Mouse (Mus musculus): Measurements from ENCODE around the gene Nkx2-1. TPM values are rescaled to one million over a fixed set of nuclear protein-coding genes. Genes with fewer than 3 reads are reported as not detected.

Nkx2-1 gene
- total RNA-seq (2014; fragmentation: Nextera tagmentation) (not detected in 2 replicates), total RNA-seq (2017) (not detected in 2 replicates)

DNA sequence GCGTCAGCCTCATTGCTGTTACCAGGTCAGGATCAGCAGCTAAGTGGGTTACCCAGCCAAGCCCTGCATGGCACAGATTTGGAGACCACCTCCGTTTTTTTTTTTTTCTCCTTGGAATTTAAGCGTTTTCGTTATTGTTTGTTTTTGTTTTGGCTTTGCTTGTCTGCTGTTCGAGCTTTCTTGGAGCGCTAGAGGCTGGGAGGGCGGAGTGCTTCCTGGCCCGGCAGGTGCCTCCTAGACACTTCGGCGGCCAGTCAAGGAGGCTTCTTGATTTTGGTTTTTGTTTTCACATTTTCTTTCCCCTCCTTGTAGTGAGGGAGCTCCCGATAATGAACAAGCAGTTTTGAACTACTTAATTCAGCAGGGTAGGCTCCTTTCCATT, at the start of gene Nkx2-1:
Gene Nkx2-1, minus strand, starts transcription at position 25 of the 382 bp plus-strand sequence.
- no peak for ATAC-seq (replicated peaks; ENCODE audit: low FRiP score, low TSS enrichment, poor library complexity, severe bottlenecking)

DNA sequence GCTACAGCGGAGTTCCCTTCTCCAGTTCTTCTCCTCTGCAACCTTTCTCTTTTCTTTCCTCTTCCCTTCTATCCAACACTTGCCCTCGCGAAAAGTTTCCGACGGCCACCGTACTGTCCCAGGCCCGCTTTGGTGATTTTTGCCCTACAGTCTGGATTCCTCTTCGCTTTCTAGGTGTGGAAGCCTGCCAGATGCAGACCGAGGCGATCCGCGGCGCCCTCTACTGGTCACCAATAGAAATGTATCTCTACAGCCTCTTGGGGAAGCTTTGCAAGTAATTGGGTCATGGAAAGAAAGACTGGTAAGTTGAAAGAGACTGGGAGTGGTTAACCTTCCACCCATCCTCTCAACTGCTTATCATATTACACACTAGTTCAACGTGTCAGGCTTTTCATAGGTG, 4.4 kb upstream of the Nkx2-1 start:
- ATAC-seq (replicated peaks; ENCODE audit: low FRiP score, low TSS enrichment, poor library complexity, severe bottlenecking) = peak; percentile 78

DNA sequence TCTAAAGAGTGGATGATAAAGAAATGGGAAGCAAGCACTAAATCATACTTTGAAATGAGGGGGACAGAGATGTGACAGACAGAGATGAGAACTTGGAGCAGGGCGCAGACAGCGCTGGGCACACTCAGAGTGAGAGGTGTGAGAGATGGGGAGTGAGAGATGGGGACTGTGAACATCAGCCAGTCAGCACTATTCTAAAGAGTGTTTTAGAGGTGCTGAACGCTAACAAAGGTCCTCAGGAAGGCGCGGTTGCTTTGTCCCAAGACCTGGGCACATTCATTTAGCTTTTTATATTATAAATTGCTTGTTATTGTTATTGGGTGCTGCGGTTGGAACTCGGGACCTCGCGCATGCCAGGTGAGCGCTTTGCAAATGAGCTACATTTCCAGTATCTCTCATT, 3.9 kb upstream of the Nkx2-1 start:
- no peak for ATAC-seq (replicated peaks; ENCODE audit: low FRiP score, low TSS enrichment, poor library complexity, severe bottlenecking)

DNA sequence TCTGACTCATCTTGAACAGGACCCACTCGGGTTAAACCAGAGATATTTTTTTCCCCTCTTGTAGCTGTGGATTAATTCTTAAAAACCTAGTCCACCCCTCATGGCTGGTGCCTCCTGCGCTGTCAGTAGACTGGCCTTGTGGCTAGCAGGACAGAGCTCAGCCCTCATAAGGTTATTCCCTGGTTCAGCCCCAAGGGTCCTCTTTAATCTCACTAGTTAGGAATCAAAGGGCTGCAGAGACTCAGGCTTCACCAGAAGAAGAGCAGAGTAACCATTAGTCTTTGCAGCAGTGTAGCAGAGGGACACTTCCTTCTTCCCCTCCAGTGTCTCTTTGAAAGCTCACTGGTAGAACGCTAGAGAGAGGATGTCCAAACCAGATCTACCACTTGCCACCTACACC, 1.9 kb upstream of the Nkx2-1 start:
- no peak for ATAC-seq (replicated peaks; ENCODE audit: low FRiP score, low TSS enrichment, poor library complexity, severe bottlenecking)

DNA sequence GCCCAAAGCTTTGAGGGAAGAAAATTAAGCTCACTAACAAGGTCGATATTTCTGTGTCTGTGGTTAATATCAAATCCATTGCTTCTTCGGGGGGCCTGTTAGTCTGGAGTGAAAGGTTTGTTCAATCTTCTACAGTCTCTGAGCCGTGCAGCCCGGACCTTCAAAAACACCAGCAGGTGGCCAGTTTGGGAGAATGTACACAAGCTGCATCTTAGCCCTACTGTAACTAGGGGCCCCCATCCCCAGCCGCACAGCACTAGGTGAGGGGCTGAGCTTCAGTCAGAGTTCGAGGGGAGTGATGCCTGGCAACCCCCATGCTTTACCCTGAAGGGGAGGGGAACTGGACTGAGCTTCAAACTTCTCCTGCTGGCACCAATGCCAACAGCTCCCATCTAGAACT, 1.2 kb upstream of the Nkx2-1 start:
- ATAC-seq (replicated peaks; ENCODE audit: low FRiP score, low TSS enrichment, poor library complexity, severe bottlenecking) = no peak

DNA sequence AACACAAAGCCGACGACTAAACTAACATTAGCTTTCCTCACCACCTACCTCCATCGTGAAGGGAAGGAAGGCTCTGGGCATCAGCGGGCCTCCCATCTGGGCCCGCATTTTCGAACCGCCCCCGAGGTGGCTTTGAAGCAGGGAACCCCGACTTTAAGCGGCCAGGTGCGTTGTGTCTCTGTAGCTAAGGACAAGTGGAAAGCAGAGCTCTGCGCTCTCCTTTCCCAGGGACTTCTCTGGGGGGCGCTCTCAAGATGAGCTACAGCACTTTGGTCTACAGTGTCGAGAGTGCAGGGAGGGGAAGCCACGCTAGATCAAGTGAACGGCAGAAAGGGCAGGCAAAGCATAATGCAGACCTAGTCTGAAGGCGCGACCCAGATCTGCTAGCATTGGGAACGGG, 634 bp upstream of the Nkx2-1 start:
- ATAC-seq (replicated peaks; ENCODE audit: low FRiP score, low TSS enrichment, poor library complexity, severe bottlenecking) = no peak

DNA sequence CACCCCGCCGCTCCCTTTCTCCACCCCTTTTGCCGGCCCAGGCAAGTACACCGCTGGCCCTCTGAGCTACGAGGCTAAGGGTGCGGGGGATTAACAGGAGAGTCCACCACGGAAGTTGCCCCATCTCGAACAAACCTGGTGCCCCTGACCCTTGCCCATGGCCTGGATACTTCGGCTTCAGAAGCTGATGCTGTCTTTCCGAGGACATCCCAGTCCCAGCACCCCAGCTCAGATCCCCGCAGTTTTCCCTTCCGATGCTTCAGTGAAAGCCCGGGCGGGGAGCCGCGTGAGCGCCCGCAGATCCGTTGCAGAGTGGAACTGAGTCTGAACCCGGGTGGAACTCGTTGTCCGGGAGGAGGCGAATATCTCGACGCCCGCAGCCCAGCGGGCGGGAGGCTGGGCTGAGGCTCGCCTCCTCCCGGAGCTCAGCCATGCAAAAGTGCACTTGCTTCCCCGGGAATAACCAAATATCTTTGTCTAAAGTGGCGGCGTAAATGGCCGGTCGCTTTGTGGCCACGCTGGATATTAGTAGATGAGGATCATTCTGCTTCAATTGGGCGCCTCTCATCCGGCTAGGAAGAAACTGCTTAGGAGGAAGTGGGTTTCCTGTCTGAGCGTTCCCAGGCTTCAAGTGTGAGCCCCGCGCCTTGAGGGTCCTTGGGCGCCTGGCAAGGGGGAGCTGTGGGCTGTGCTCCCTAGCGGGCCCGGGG, 379 bp downstream of the Nkx2-1 start:
- ATAC-seq (replicated peaks; ENCODE audit: low FRiP score, low TSS enrichment, poor library complexity, severe bottlenecking) = no peak

DNA sequence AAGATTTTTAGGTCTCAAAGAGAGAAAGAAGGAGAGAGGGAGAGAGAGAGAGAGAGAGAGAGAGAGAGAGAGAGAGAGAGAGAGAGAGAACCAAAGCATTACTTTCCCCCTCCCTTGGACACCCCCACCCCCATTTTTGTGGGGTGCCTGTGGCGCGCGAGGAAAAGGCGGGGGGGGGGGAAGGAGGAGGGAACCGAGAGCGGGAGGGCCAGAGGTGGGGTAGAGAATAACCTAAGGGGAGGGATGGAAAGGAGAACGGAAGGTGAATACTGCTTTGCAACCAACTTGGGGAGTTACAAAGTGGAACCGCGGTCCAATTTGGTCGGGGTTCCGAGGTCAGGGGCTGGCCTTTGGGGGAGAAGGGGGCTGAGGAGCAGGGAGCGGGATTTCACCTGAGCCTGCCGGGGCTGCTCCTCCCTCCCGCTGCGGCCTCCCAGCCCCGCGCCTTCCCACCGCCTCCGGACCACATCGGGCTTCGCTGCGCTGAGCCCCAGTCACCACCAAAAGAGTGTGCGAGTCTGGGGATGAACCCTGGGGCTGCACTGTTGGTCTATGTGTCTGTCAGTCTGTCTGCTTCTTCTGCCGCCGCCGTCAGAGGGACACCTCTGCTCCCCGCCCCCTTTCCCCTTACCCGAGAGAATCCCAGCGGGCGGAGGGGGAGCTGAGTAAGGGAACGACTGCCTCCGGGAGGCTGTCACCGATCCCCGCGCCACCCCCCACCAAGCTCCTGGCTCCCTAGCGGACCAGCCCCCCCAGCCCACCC, 1.1 kb downstream of the Nkx2-1 start:
- no peak for ATAC-seq (replicated peaks; ENCODE audit: low FRiP score, low TSS enrichment, poor library complexity, severe bottlenecking)

DNA sequence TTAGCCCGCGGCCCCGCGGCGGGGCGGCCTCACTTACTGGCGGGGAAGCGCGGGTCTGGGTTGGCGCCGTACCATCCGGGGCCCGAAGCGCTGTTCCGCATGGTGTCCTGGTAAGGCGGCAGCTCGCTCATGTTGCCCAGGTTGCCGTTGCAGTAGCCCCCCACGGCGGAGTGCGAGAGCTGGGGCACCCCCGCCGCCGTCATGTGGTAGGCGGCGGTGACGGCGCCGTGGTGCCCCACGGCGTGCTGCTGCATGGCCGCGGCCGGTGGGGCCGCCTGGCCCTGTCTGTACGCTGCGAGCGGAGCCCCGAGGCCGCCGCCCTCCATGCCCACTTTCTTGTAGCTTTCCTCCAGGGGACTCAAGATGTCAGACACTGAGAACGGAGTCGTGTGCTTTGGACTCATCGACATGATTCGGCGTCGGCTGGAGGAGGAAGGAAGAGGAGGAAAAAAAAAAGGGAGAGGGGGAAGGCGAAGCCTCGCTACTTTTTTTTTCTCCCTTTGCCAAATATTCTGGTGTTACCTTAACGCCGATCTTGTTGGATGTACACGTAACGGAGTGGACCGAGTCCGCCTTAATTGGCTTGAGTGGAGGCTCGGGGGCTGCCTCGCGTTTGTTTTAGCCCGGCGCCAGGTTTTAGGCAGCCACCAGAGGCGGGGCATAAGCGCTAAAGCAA, 1.9 kb downstream of the Nkx2-1 start:
- ATAC-seq (replicated peaks; ENCODE audit: low FRiP score, low TSS enrichment, poor library complexity, severe bottlenecking) = no peak

DNA sequence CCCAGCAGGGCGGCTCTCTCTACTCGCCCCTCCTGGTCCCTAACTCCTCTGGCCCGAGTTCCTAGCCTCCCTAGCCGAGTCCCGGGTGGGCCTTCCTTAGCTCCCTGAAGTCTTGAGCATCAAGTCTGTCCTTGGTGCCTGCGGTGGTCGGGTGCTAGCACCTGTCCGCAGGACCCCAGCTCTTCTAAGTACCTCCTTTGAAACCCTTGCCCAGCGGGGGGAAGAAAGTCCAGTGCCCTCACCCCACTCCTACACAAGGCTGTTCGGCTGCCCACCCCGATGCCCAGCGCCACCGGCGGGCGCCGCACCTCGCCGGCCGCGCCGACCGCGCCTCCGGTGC, 2.4 kb downstream of the Nkx2-1 start:
- no peak for ATAC-seq (replicated peaks; ENCODE audit: low FRiP score, low TSS enrichment, poor library complexity, severe bottlenecking)

DNA sequence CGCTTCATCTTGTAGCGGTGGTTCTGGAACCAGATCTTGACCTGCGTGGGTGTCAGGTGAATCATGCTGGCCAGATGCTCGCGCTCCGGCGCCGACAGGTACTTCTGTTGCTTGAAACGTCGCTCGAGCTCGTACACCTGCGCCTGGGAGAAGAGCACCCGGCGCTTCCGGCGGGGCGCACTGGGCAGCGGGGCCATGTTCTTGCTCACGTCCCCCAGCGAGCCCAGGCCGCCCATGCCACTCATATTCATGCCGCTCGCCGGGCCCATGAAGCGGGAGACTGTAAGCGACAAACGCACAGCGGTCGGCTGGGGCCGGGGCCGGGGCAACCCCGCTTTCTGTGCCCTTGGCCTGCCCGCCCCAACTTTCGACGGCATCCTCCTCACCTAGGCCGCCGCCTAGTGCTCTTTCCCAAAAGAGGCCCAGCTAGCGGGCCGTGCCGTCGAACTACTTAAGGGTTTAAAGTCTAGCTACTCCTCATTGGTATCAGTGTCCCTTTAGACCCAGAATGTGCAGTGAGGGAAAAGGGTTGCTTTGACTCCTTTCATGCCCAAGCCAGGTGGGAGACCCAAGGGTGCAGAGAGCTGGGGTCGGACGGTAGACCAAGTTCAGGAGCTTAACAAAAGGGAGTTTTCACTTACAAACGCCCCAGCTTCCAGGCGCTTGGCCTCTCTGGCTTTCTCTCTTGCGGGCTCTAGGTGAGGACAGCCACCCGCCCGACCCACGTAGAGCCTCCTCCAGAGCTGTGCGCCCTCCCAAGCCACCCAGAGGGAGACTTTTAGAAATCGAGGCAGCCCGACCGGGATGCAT, 3.0 kb downstream of the Nkx2-1 start:
- ATAC-seq (replicated peaks; ENCODE audit: low FRiP score, low TSS enrichment, poor library complexity, severe bottlenecking) = no peak

DNA sequence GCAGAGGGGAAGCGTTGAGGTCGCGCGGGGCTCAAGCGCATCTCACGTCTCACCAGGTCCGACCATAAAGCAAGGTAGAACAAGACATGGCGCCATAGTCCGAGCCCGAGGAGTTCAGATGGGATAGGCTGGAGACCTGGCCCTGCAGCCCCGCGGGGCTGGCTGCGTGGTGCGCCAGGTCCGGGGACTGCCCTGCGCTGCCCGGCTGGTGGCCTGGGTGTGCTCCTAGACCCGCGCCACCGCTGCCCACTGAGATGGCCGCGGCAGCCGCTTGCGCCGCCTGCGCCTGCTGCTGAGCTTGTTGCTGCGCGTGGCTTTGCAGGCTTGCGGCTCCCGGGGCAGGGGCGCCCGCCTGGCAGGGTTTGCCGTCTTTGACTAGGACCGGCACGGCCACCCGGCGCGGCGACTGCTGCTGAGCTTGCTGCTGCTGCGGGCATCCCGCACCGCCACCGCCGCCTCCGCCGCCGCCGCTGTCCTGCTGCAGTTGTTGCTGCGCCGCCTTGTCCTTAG, 3.7 kb downstream of the Nkx2-1 start:
- ATAC-seq (replicated peaks; ENCODE audit: low FRiP score, low TSS enrichment, poor library complexity, severe bottlenecking) = no peak

DNA sequence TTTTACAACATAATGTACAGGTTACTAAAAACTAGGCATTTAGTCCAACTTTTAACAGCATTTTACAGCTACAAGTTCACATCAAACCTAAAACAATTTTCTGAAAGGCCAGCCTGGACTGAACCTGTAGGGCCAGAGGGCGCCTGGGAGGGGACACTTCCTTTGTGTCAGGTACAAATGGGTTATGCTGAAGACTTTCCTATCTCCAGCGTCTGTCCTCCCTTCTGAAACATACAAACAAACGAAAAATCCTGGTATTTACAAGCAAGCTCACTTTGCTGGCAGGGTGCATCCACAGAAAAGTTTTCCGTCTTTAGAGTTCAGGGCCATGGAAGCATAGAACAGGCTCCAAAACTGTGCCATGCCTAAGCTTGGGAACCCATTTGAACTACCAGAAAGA, 4.6 kb downstream of the Nkx2-1 start:
- no peak for ATAC-seq (replicated peaks; ENCODE audit: low FRiP score, low TSS enrichment, poor library complexity, severe bottlenecking)

DNA sequence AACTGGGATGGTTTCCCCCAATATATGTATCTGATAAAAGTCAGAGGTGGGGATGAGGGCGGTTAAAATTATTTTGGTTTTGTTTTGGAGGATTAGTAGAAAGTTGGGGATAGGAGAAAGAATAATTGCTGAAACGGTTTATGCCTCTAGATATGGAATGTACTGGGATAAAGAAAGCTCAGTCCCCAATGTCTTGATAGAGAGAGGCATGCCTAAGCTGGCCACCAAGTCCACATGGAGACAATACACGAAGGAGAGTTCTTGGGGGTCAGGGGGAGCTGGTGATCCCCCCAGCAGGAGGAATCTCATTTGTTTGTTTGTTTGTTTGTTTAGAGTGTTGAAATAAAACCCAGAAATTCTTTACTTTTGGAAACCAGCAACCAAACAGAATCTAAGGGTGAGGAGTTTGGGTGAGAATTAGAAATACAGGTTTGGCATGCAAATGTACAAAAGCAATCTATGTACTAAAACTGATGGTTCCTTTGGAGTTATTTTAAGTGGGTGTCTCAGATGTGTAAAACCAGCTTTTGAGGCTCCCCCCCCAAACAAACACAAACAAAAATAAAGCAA, 5.6 kb downstream of the Nkx2-1 start:
- ATAC-seq (replicated peaks; ENCODE audit: low FRiP score, low TSS enrichment, poor library complexity, severe bottlenecking) = no peak

DNA sequence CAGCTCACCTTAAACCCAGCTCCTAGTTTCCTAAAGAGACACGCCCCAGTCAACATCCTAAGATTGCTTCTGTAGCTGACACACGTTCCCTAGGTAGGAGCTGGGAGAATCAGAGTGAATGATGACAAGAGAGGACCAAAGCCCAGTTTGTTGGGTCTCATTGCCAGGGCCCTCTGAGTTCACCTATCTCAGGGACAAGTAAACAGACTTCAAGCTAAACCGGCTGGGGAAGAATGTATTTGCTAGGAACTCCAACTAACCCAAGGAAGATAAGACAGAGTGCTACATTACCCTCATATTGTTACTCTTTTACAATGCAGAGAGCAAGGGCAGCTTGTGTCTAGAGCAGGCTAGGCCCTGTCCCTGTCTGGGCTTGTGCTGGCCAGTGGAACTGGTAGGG, 6.8 kb downstream of the Nkx2-1 start:
- ATAC-seq (replicated peaks; ENCODE audit: low FRiP score, low TSS enrichment, poor library complexity, severe bottlenecking) = no peak

DNA sequence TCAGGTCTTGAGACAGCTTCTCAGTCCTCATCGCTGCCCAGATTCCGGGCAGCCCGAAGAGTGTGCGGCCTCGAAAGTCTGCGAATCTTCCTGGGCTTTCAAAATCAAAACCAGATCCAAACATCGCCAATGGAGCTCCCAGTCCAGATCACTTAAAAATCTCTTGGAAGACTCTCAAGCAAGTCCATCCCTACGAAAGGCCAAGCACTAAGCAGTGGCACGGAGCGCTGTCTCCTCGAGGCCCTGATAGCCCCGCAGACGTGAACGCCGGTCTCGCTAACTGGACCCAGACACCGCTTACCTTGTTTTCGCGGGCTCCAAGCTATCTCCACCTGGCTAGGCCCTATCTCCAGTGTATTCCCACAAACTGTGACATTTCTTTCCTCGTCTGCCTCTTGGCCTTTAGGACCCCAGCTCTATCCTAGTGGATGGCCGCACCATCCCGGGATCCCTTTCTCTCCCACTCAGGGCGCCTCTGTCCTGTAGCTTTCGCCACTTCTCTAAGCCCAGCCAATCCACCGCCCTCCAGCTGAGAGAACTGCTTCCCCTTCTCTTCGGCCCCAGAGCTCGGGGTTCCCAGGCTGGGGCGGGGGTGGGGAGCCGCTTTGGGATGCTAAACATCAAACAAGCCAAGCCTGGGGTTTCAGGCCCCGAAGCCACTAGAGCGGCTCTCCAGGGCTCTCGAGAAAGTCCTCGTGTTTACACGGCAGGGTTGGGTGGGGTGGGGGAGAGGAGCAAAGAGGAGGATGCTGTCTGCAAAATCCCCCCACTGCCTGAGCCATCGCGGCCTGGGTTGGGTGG, 7.6 kb downstream of the Nkx2-1 start:
- no peak for ATAC-seq (replicated peaks; ENCODE audit: low FRiP score, low TSS enrichment, poor library complexity, severe bottlenecking)

DNA sequence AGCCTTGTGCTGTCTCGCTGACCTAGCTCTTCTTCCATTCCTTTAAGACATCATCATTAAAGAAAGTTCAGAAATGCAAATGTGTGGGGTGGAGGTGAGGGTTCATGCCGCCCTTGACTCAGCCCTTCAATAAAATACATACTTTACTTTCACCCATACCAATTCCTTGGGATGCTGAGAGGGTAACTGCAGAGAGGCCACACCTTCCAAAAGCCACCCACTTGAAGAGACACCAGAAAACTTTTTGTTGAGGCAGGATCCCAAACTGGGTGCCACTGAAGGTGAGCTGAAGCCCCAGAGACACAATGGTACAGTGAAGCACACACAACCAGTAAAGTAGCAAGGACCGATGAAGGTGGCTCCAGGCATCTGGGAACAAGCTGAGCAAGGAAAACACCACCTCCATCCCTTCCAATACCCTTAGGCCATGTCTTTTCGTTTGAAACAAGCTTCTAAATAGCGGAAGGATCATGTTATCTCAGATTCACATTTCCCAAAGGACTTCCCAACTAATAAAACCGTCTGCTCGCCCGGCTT, 8.6 kb downstream of the Nkx2-1 start:
- no peak for ATAC-seq (replicated peaks; ENCODE audit: low FRiP score, low TSS enrichment, poor library complexity, severe bottlenecking)

DNA sequence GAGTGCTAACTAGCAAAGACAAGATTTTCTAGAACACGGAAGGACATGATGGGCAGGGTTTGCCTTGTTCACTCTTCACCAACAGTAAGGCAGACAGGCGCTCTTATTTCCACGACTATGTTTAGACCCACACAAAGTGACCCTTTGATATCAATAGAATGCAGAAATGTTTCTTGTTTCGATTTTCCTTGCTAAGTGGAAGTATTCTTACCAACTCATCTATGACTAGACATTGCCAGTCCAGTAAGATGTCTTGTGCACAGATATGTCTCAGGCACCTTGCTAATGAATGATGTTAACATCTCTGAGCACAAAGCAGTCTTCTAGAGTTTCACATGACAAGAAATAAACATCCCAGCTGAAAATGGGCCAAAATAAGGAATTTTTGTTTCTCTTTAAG, 9.6 kb downstream of the Nkx2-1 start:
- no peak for ATAC-seq (replicated peaks; ENCODE audit: low FRiP score, low TSS enrichment, poor library complexity, severe bottlenecking)

All from megakaryocyte-erythroid progenitor cell, adult 5-6 weeks (primary cell).